Mouse (Mus musculus): ENCODE measurements at regions not wholly inside any gene's neighbourhood (a gene's known extent, or its start where the extent isn't known, plus 50 kb on each side); places are given as distances from the start of the nearest gene placed in this dataset.
"Not testable (repeated sequence)": the region's sequence is repeated elsewhere in the genome, so short reads cannot be mapped to it uniquely, and the experiment has no call there.

DNA sequence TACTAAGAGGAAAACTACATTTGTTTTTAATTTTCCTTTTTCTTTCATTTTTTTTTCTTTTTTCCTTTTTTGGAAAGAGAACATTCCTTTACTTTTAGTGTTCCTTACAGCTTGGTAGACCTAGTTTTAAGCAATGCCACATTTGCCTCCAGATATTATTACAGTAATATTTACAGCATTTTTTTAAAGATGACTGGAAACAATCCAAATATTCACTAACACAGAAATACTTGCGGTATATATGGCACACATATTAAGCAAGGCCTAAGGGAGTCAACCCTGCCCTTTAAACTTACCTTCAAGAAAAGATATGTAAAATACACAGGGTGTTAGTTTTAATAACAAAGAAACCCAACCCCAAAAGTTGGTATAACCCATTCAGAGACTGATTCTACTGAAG, 308.1 kb upstream of the Cdh5 start:
- Histone ChIP-seq H3K9ac (ENCODE audit: low read depth, low read length) (no peak overlapping the region), H3K4me3 (ENCODE audit: low read depth, low read length) (no peak overlapping the region), H3K9me3 (replicated peaks; ENCODE audit: control insufficient read depth, low read length, poor library complexity, severe bottlenecking) (no peaks in the 10 kb centered on the region), H3K36me3 (ENCODE audit: control insufficient read depth, insufficient read depth, low read length) (no peaks in the 10 kb centered on the region), H3K27ac (ENCODE audit: low read length) (no peak overlapping the region), H3K4me1 (ENCODE audit: control insufficient read depth, insufficient read depth, low read length) (no peaks in the 10 kb centered on the region), H3K27me3 (ENCODE audit: control insufficient read depth, insufficient read depth, low read depth, low read length) (no peaks in the 10 kb centered on the region), H3K4me2 (ENCODE audit: low read length) (no peak overlapping the region)
- no peak for ATAC-seq
- WGBS = 91% methylated on average over 1 of the region's 1 CpGs

- 85% methylated on average over 2 of the region's 2 CpGs for WGBS
- H3K9ac ChIP-seq (ENCODE audit: low read depth, low read length); H3K36me3 ChIP-seq (ENCODE audit: control insufficient read depth, insufficient read depth, low read length); H3K9me3 ChIP-seq (replicated peaks; ENCODE audit: control insufficient read depth, low read length, poor library complexity, severe bottlenecking); H3K4me3 ChIP-seq (ENCODE audit: low read depth, low read length); ATAC-seq; H3K4me2 ChIP-seq (ENCODE audit: low read length); H3K27me3 ChIP-seq (ENCODE audit: control insufficient read depth, insufficient read depth, low read depth, low read length); H3K4me1 ChIP-seq (ENCODE audit: control insufficient read depth, insufficient read depth, low read length); H3K27ac ChIP-seq (ENCODE audit: low read length): not testable (repeated sequence)
These were observed 302.8 kb upstream of the Cdh5 start for GRCm38 (mm10) chr8:103798630-103799029.

DNA sequence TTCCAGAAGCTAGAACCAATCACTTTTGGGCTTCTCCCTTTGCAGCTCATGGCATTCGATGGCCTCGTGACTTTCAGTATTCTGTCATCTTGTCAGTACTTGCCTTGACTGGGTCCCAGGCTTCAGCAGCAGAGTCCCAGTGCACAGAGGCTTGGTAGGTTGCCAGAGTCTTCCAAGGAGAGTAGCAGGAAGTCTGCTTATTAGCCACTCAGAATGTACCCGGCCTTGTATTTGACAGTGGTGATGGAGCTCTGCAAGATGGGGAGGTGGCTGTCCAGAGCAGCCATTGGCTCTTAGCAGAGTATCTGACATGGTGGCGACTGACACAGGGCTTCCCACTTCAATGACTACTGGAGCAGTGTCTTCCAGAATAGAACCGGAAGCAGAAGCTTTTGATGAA, 293.3 kb upstream of the Cdh5 start:
- H3K9ac ChIP-seq (ENCODE audit: low read depth, low read length) = no peak overlapping the region
- no peaks in the 10 kb centered on the region for H3K4me1 ChIP-seq (ENCODE audit: control insufficient read depth, insufficient read depth, low read length)
- no peaks in the 10 kb centered on the region for H3K36me3 ChIP-seq (ENCODE audit: control insufficient read depth, insufficient read depth, low read length)
- no peak overlapping the region for H3K4me3 ChIP-seq (ENCODE audit: low read depth, low read length)
- no peak overlapping the region for H3K4me2 ChIP-seq (ENCODE audit: low read length)
- ATAC-seq = no peak
- H3K27me3 ChIP-seq (ENCODE audit: control insufficient read depth, insufficient read depth, low read depth, low read length) = no peaks in the 10 kb centered on the region
- H3K9me3 ChIP-seq (replicated peaks; ENCODE audit: control insufficient read depth, low read length, poor library complexity, severe bottlenecking) = no peaks in the 10 kb centered on the region
- no peak overlapping the region for H3K27ac ChIP-seq (ENCODE audit: low read length)
- WGBS = 82% methylated on average over 5 of the region's 5 CpGs

DNA sequence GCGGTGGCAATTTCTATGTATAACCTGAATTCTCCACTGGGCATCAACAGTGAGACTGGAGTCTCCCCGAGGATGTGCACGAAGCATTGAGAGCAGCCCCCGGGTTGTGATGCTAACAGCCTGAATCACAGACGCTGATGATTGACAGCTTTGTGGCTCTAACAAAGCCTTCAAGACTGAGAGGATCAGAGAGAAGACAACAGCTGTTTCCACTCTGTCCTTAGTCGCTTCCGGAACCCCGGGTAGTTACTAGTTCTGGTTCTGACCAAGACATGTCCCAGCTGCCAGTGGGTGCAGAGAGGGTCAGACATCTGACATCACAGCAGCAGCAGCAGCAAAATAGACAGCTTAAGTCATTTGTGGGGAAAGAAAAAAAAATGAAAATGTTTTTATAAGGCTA, 292.8 kb upstream of the Cdh5 start:
- H3K4me1 ChIP-seq (ENCODE audit: control insufficient read depth, insufficient read depth, low read length) = no peaks in the 10 kb centered on the region
- H3K36me3 ChIP-seq (ENCODE audit: control insufficient read depth, insufficient read depth, low read length) = no peaks in the 10 kb centered on the region
- no peak overlapping the region for H3K27ac ChIP-seq (ENCODE audit: low read length)
- no peak overlapping the region for H3K4me2 ChIP-seq (ENCODE audit: low read length)
- H3K9ac ChIP-seq (ENCODE audit: low read depth, low read length) = no peak overlapping the region
- no peaks in the 10 kb centered on the region for H3K27me3 ChIP-seq (ENCODE audit: control insufficient read depth, insufficient read depth, low read depth, low read length)
- H3K4me3 ChIP-seq (ENCODE audit: low read depth, low read length) = no peak overlapping the region
- no peak for ATAC-seq
- 57% methylated on average over 8 of the region's 8 CpGs for WGBS
- H3K9me3 ChIP-seq (replicated peaks; ENCODE audit: control insufficient read depth, low read length, poor library complexity, severe bottlenecking) = no peaks in the 10 kb centered on the region

GRCm38 (mm10) chr8:103809140-103809539, 292.3 kb upstream of the Cdh5 start:
- 86% methylated on average over 7 of the region's 7 CpGs for WGBS
- no peak overlapping the region for H3K27ac ChIP-seq (ENCODE audit: low read length)
- no peak overlapping the region for H3K4me2 ChIP-seq (ENCODE audit: low read length)
- no peaks in the 10 kb centered on the region for H3K27me3 ChIP-seq (ENCODE audit: control insufficient read depth, insufficient read depth, low read depth, low read length)
- H3K36me3 ChIP-seq (ENCODE audit: control insufficient read depth, insufficient read depth, low read length) = no peaks in the 10 kb centered on the region
- no peaks in the 10 kb centered on the region for H3K4me1 ChIP-seq (ENCODE audit: control insufficient read depth, insufficient read depth, low read length)
- H3K9me3 ChIP-seq (replicated peaks; ENCODE audit: control insufficient read depth, low read length, poor library complexity, severe bottlenecking) = no peaks in the 10 kb centered on the region
- H3K9ac ChIP-seq (ENCODE audit: low read depth, low read length) = no peak overlapping the region
- no peak for ATAC-seq
- no peak overlapping the region for H3K4me3 ChIP-seq (ENCODE audit: low read depth, low read length)

DNA sequence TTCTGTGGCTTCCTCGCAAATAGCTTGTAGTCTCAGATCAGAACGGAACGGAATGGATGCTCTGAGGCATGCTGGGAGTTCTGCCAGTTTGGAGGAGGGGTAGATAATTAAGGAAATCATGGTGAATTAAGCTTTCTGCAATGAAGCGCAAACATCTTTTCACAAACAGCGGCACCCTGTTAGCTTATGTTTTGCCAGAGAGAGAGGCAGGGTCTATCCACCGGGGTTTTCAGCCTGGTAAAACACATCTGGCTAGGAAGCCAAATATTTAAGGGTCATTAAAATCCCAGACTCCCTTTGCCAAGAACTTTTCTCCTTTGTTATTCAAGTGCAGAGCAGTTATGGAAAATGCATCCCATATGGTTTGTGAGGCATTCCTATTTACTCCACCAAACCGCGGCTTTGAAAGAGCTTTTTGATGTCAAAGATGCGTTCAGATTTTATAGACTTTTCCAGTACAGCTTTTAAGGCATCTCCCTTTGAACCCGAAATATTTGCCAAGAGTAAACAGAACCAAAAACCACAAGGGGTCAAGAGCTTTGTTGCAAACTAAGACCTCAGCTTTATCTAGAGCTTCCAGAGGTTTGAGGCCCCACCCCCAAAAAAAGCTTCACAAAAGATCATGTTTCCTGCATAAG, 287.4 kb upstream of the Cdh5 start:
- no peak overlapping the region for H3K4me2 ChIP-seq (ENCODE audit: low read length)
- 53% methylated on average over 10 of the region's 10 CpGs for WGBS

GRCm38 (mm10) chr8:103816101-103816894, 285.1 kb upstream of the Cdh5 start:
- Histone ChIP-seq H3K9me3 (replicated peaks; ENCODE audit: control insufficient read depth, low read length, poor library complexity, severe bottlenecking) (no peaks in the 10 kb centered on the region), H3K9ac (ENCODE audit: low read depth, low read length) (no peak overlapping the region), H3K27ac (ENCODE audit: low read length) (no peak overlapping the region), H3K27me3 (ENCODE audit: control insufficient read depth, insufficient read depth, low read depth, low read length) (no peaks in the 10 kb centered on the region), H3K36me3 (ENCODE audit: control insufficient read depth, insufficient read depth, low read length) (no peaks in the 10 kb centered on the region), H3K4me3 (ENCODE audit: low read depth, low read length) (no peak overlapping the region), H3K4me1 (ENCODE audit: control insufficient read depth, insufficient read depth, low read length) (no peaks in the 10 kb centered on the region), H3K4me2 (ENCODE audit: low read length) (no peak overlapping the region)
- no peak for ATAC-seq
- WGBS = 83% methylated on average over 15 of the region's 15 CpGs

More for the DNA sequence above, 287.4 kb upstream of the Cdh5 start:
- ATAC-seq = no peak
- H3K27ac ChIP-seq (ENCODE audit: low read length) = no peak overlapping the region
- no peaks in the 10 kb centered on the region for H3K36me3 ChIP-seq (ENCODE audit: control insufficient read depth, insufficient read depth, low read length)
- H3K4me1 ChIP-seq (ENCODE audit: control insufficient read depth, insufficient read depth, low read length) = no peaks in the 10 kb centered on the region
- no peak overlapping the region for H3K4me3 ChIP-seq (ENCODE audit: low read depth, low read length)
- no peaks in the 10 kb centered on the region for H3K27me3 ChIP-seq (ENCODE audit: control insufficient read depth, insufficient read depth, low read depth, low read length)
- H3K9me3 ChIP-seq (replicated peaks; ENCODE audit: control insufficient read depth, low read length, poor library complexity, severe bottlenecking) = no peaks in the 10 kb centered on the region
- no peak overlapping the region for H3K9ac ChIP-seq (ENCODE audit: low read depth, low read length)

DNA sequence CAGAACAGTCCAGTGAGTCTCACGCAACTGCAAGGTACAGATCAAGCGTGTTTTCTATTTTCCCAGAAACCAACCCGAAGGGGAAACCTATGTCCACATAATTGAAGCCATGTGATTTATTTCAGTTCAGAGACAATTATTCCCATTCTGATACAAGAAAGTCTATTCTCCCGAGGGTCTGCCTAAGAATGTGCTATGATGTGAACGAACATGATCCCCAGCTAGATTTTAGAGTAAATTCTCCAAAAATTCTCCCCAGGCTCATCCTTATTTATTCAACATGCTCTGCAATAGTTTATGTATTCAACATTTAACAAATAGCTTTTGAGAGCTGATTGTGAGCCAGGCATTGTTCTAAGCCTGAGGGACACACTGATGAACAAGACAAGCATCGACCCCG, 277.9 kb upstream of the Cdh5 start:
- Histone ChIP-seq H3K9ac (ENCODE audit: low read depth, low read length) (no peak overlapping the region), H3K27me3 (ENCODE audit: control insufficient read depth, insufficient read depth, low read depth, low read length) (no peaks in the 10 kb centered on the region), H3K36me3 (ENCODE audit: control insufficient read depth, insufficient read depth, low read length) (no peaks in the 10 kb centered on the region), H3K9me3 (replicated peaks; ENCODE audit: control insufficient read depth, low read length, poor library complexity, severe bottlenecking) (no peaks in the 10 kb centered on the region), H3K4me3 (ENCODE audit: low read depth, low read length) (no peak overlapping the region), H3K4me2 (ENCODE audit: low read length) (no peak overlapping the region), H3K27ac (ENCODE audit: low read length) (no peak overlapping the region), H3K4me1 (ENCODE audit: control insufficient read depth, insufficient read depth, low read length) (peaks cover 3% of the 10 kb centered on the region; the same call in 1 of the 2 replicates)
- no peak for ATAC-seq
- 88% methylated on average over 7 of the region's 7 CpGs for WGBS

DNA sequence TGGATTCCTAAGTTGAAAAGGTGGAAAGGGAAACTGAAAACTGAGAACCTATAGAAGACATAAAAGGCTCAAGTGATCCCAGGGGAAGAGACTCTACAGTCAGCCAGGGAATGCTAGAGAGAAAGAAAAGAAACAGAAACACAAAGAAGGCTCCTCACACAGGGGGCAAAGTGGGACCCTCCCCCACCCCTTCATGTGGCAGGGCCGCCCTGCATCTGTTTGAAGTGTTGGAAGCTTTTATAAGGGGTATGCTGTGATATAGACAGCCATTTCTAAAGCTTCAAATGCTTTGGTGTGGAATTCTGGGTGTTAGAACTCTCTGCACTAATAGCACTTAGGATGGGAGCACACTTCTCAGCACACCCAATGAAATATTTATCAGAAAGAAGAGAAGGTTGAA, 276.7 kb upstream of the Cdh5 start:
- Histone ChIP-seq H3K4me1 (ENCODE audit: control insufficient read depth, insufficient read depth, low read length) (peaks cover 3% of the 10 kb centered on the region; the same call in 1 of the 2 replicates), H3K27me3 (ENCODE audit: control insufficient read depth, insufficient read depth, low read depth, low read length) (no peaks in the 10 kb centered on the region), H3K9ac (ENCODE audit: low read depth, low read length) (no peak overlapping the region), H3K9me3 (replicated peaks; ENCODE audit: control insufficient read depth, low read length, poor library complexity, severe bottlenecking) (no peaks in the 10 kb centered on the region), H3K4me2 (ENCODE audit: low read length) (no peak overlapping the region), H3K4me3 (ENCODE audit: low read depth, low read length) (no peak overlapping the region), H3K36me3 (ENCODE audit: control insufficient read depth, insufficient read depth, low read length) (no peaks in the 10 kb centered on the region), H3K27ac (ENCODE audit: low read length) (no peak overlapping the region)
- WGBS = 17% methylated on average over 1 of the region's 1 CpGs
- ATAC-seq = peak; percentile 25; the same call in 1 of the 2 replicates
